Mouse (Mus musculus) embryonic fibroblast, embryonic 13.5 days (primary cell): ENCODE data around the gene Oaz2. TPM values are rescaled to one million over a fixed set of nuclear protein-coding genes. Genes with fewer than 3 reads are reported as not detected.

Experiments used
- H3K27ac ChIP-seq: 2 replicates; pipeline ENCODE4 v1.5.1; 2012; ENCODE audit warnings: low read length, control low read depth, inconsistent platforms; ENCODE audit not compliant: insufficient read depth
- H3K4me1 ChIP-seq: 2 replicates; pipeline ENCODE4 v1.6.1; 2011; ENCODE audit warnings: low read length; ENCODE audit not compliant: control insufficient read depth, insufficient read depth
- H3K4me3 ChIP-seq: 2 replicates; pipeline ENCODE4 v1.5.1; 2011; ENCODE audit warnings: mild to moderate bottlenecking, control low read depth, low read length; ENCODE audit not compliant: insufficient read depth
- CTCF ChIP-seq: IDR thresholded peaks from 2 replicates; pipeline ENCODE4 v1.5.1; 2011; ENCODE audit warnings: mild to moderate bottlenecking, control low read depth, low read length, moderate library complexity, borderline replicate concordance; ENCODE audit not compliant: insufficient read depth
- POLR2A ChIP-seq: IDR thresholded peaks from 2 replicates; pipeline ENCODE4 v1.6.1; 2011; ENCODE audit warnings: low read depth, mild to moderate bottlenecking, control low read depth, low read length, moderate library complexity
- polyA plus RNA-seq: library from polyadenylated mRNA; stranded (reverse); fragments of >200 nt; gene quantifications from 2 replicates; pipeline ENCODE4 v1.2.4, GENCODE M21; 2011; ENCODE audit warnings: low read depth; ENCODE audit not compliant: missing spikeins, insufficient read length

The Oaz2 gene
- polyA plus RNA-seq, 1 experiment, result 93.0 TPM

DNA sequence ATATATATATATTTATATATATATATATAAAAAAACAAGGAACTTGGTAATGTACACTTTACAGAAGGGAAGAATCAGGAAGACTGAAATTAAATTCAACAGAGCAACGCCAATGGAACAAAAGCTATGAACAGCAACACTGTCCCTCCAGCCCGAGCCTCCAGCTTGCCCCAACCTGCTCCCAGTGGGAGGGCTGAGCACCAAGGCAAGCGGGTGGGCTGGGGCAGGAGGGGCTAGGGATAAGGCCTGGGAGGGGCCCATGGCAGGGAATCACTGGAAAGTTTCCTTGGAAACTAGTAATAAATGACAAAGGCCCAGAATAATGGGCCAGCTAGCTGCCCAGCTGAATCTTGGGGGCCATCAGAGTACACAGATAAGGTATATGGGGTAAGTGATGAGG is 24.7 kb downstream of the Oaz2 start:
- no peak overlapping the region for H3K4me3 ChIP-seq
- H3K27ac ChIP-seq, result no peak overlapping the region
- no peaks in the 10 kb centered on the region for H3K4me1 ChIP-seq
- TF ChIP-seq POLR2A, result no peak
- TF ChIP-seq CTCF, result no peak

DNA sequence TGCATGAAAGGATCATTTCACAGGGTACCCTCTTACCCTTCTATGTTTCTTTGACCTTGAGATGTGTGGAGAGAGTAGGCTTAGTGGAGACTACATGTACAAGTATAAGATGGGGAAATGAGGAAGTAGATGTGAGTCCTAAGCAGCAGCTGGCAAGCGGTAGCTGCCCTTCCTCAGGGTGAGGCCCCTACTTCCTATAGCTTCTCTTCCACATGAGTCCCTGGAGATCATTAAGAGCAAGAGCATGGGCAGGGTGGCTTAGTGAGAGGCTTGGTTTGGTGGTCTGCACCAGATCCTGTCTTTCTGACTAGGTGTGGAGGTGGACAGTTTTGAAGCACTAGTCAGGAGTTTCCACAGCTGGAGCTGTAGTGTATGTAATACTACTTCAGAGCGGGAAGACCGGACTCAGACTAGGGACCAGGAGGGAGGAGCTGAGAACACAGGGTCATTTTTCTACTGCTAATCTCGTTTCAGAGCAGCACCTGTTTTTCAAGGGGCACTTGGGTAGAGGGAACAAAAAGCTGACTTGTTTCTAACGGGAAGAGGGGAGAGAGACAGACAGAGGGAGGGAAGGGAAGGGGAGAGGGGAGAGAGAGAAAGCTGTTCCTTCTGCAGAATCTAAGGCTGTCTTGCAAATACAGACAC is 25.3 kb downstream of the Oaz2 start:
- no peaks in the 10 kb centered on the region for H3K4me1 ChIP-seq
- no peak for TF ChIP-seq CTCF
- no peak for TF ChIP-seq POLR2A
- no peak overlapping the region for H3K27ac ChIP-seq
- no peak overlapping the region for H3K4me3 ChIP-seq

DNA sequence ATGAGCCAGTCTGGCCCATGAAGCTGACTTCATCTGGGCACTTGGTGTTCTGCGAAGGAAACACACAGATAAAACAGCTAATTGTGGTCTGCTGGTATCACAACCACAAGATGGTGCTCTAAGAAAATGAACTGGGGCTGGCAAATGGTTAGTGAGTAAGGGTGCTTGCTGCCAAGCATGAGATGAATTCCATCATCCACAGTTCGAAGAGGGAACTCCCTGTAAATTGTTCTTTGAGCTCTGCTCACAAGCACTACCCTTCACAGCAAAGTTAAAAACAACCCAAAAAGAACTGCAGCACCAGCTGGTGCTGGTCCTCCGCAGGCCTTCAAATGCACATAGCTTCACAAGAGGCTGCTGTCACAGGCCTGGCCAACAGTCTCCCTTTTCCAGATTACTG is 27.8 kb downstream of the Oaz2 start:
- TF ChIP-seq POLR2A, result no peak
- TF ChIP-seq CTCF, result no peak
- no peak overlapping the region for H3K4me3 ChIP-seq
- peak overlapping the region; percentile 22; the same call in 1 of the 2 replicates for H3K27ac ChIP-seq
- no peaks in the 10 kb centered on the region for H3K4me1 ChIP-seq

DNA sequence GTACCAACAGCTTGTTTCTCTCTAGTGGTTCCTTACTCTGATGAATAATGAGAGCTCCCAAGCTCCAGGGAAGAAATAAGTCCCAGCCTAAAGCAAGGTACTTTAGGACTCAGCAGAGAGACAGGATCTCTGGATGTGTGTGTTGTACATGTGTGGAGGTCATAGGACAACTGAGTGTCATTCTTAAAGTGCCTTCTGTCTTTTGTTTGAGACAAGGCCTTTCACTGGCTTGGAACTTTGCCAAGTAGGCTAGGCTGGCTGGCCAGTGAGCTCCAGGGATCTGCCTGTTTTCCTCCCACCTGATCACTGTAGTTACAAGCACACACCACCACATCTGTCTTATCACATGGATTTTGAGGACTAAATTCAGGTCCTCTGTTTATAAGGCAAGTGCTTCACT is 28.5 kb downstream of the Oaz2 start:
- Histone ChIP-seq H3K4me1 (no peaks in the 10 kb centered on the region), H3K4me3 (no peak overlapping the region), H3K27ac (peak overlapping the region; percentile 22; the same call in 1 of the 2 replicates)
- TF ChIP-seq CTCF (no peak), POLR2A (no peak)

DNA sequence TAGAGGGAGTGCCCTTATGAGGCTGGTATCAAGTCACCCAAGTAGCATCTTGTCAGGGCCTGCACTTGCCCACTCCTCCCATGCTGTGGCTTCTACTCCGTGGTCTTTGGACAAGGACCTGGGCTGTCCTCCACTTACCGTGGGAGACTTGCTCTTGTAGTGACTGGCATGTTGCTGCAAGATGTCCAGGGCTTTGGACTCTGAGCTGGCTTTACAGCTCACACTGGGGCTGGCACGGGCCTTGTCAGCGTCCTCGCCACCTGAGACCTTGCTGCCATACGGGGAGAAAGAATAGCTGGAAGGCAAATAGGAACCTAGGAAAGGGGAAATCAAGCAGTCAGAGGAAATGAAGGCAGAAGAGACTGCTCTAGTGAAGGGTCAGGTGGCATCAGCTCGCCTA is 29.6 kb downstream of the Oaz2 start:
- TF ChIP-seq CTCF, result no peak
- TF ChIP-seq POLR2A, result no peak
- H3K27ac ChIP-seq, result no peak overlapping the region

DNA sequence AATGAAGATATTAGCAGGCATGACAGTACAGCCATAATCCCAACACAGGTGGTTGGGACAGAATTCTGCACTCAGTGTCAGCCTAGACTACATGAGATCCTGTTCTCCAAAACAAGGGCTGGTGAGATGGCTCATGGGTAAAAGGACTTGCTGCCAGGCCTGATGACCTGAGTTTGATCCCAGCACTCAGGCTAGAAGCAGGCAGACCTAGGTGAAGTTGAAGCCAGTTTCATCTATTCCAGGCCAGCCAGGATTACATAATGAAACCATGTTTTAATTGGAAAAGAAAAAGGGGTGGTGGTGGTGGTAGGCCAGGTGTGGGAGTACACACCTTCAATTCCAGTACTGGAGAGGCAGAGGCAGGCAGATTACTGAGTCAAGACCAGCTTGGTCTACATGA is 30.2 kb downstream of the Oaz2 start:
- TF ChIP-seq POLR2A (no peak), CTCF (no peak)
- Histone ChIP-seq H3K27ac (no peak overlapping the region), H3K4me3 (no peak overlapping the region), H3K4me1 (0 out of 2 replicates have a peak, but pooled peaks cover 5% of the 10 kb centered on the region)

More for the DNA sequence above, 29.6 kb downstream of the Oaz2 start:
- Histone ChIP-seq H3K4me1 (0 out of 2 replicates have a peak, but pooled peaks cover under 1% of the 10 kb centered on the region), H3K4me3 (no peak overlapping the region)

DNA sequence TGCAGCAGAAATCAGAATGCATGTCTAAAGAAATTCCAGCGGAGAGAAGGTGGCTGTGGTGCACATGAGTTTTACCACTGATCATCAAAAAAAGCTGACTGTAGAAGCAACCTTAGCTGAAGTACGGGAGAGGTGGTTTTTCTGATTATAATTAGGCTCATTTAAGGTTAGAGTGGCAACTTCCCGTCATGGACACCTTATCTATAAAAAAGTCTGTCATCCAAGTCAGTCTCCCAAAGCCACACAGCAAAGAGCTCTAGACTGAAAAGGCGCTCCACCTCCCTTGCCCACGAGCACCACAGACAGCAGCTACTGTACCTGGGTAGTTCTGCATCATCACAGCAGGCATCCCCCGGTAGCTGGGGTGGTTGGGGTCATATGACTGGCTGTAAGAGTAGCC is 32.7 kb downstream of the Oaz2 start:
- Histone ChIP-seq H3K27ac (no peak overlapping the region), H3K4me1 (0 out of 2 replicates have a peak, but pooled peaks cover 5% of the 10 kb centered on the region), H3K4me3 (no peak overlapping the region)
- TF ChIP-seq POLR2A, result no peak
- no peak for TF ChIP-seq CTCF

DNA sequence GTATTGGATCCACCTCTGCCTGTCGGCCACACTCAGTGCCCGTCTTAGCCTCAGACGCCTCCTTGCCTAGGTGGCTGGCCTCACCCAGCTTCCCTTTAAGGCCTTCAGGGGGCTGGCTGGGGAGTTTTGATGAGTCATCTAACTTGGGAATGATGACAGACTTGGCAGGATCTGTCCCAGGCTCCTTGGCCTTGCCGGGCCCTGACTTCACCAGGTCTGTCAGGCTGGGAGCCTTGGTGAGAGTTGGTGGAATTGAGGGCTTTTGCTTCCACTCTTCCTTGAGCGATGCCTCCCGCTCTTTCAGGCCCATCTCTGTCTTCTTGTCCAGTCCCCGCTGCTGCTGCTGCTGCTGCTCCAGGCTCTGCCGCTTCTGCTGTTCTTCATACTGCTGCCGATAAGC is 34.5 kb downstream of the Oaz2 start:
- H3K27ac ChIP-seq, result no peak overlapping the region
- 0 out of 2 replicates have a peak, but pooled peaks cover 5% of the 10 kb centered on the region for H3K4me1 ChIP-seq
- TF ChIP-seq POLR2A (no peak), CTCF (no peak)
- H3K4me3 ChIP-seq, result no peak overlapping the region

DNA sequence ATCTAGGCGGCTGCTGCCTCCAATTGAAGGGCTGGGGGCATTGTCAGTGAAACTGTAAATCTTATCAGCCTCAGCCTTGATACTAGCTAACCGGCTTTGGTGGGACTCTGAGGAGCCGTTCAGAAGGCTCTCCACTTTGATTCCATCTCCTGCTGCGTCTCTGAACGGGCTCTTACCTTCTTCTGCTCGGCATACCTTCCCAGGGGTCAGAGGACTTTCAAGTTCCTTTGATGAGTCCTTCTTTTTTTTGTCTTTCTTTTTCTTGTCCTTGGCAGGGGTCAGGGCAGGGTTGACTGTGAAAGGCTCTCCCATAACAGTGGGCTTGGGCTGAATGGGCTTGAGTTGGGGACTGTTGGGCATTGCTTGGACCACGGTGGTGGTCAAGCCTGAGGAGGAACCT is 35.4 kb downstream of the Oaz2 start:
- Histone ChIP-seq H3K27ac (no peak overlapping the region), H3K4me1 (0 out of 2 replicates have a peak, but pooled peaks cover 5% of the 10 kb centered on the region), H3K4me3 (no peak overlapping the region)
- TF ChIP-seq CTCF, result no peak
- no peak for TF ChIP-seq POLR2A

DNA sequence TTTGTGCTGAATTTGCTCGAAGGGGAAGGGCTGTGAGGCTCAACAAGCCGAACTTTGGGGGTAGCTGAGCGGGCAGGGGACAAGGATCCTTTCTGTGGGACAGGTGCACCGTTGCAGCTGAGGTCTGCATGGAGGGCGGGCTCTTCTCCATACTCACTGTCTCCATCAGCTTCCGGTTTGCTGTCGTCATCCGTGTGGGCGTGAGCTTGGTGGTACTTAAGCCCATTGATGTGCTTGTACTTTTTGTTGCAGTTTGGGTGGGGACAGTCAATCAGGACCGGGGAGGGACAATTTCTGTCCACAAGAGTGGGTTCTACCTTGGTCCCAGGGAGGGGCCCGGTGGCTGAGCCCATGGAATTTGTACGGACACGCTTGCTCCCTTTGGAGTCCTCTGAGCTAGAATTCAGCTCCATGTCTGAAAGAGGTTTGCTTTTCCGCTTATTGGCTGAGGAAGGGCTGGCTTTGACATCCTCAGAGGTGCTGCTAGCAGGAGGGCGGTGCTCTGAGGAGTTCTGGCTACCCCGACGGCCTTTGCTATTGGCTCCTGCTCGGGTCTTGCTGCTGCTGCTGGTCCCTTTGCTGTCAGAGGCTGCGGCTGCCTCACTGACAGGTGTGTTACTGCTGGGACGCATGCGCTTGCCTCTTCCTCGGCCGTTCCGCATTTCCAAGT is 36.3 kb downstream of the Oaz2 start:
- no peak overlapping the region for H3K4me3 ChIP-seq
- H3K4me1 ChIP-seq, result 0 out of 2 replicates have a peak, but pooled peaks cover 5% of the 10 kb centered on the region
- no peak overlapping the region for H3K27ac ChIP-seq
- TF ChIP-seq POLR2A, result no peak
- no peak for TF ChIP-seq CTCF
